Mouse (Mus musculus): ENCODE results near the gene Irx2. TPM values are rescaled to one million over a fixed set of nuclear protein-coding genes. Genes with fewer than 3 reads are reported as not detected.

Gene Irx2
- polyA plus RNA-seq, 1 experiment: not detected

GRCm38 (mm10) chr13:72629806-72630205 lies 1.2 kb downstream of the Irx2 start:
- H3K27me3 ChIP-seq (ENCODE audit: control insufficient read depth, insufficient read depth, low read length): peaks cover 20% of the 10 kb centered on the region

GRCm38 (mm10) chr13:72630501-72631372 lies 2.1 kb downstream of the Irx2 start:
- no peak for TF ChIP-seq CTCF (IDR thresholded peaks at IDR 0.05; ENCODE audit: extremely low read depth, insufficient read depth, insufficient read length, insufficient replicate concordance)
- no peak for TF ChIP-seq POLR2A (IDR thresholded peaks at IDR 0.05; ENCODE audit: low read depth, low read length)
- Histone ChIP-seq H3K4me1 (ENCODE audit: control insufficient read depth, insufficient read depth, insufficient read length) (no peaks in the 10 kb centered on the region; the same call in 1 of the 2 replicates), H3K27ac (ENCODE audit: insufficient read depth, low read length) (no peak overlapping the region), H3K36me3 (ENCODE audit: control insufficient read depth, insufficient read depth, low read length) (no peaks in the 10 kb centered on the region), H3K27me3 (ENCODE audit: control insufficient read depth, insufficient read depth, low read length) (peaks cover 20% of the 10 kb centered on the region), H3K4me3 (ENCODE audit: extremely low read depth, insufficient read depth, insufficient read length) (no peak overlapping the region)
- no peak for DNase-seq (ENCODE audit: low read depth in 1 of 2, low spot score in 2 of 2)
- WGBS: 9% methylated on average over 60 of the region's 60 CpGs

More at GRCm38 (mm10) chr13:72629806-72630205, 1.2 kb downstream of the Irx2 start:
- no peak for DNase-seq (ENCODE audit: low read depth in 1 of 2, low spot score in 2 of 2)
- Histone ChIP-seq H3K27ac (ENCODE audit: insufficient read depth, low read length) (no peak overlapping the region), H3K4me3 (ENCODE audit: extremely low read depth, insufficient read depth, insufficient read length) (no peak overlapping the region), H3K4me1 (ENCODE audit: control insufficient read depth, insufficient read depth, insufficient read length) (no peaks in the 10 kb centered on the region; the same call in 1 of the 2 replicates), H3K36me3 (ENCODE audit: control insufficient read depth, insufficient read depth, low read length) (no peaks in the 10 kb centered on the region)
- WGBS: 11% methylated on average over 13 of the region's 13 CpGs
- TF ChIP-seq CTCF (IDR thresholded peaks at IDR 0.05; ENCODE audit: extremely low read depth, insufficient read depth, insufficient read length, insufficient replicate concordance): no peak
- TF ChIP-seq POLR2A (IDR thresholded peaks at IDR 0.05; ENCODE audit: low read depth, low read length): no peak

GRCm38 (mm10) chr13:72631373-72632021 lies 2.9 kb downstream of the Irx2 start:
- peaks cover 20% of the 10 kb centered on the region for H3K27me3 ChIP-seq (ENCODE audit: control insufficient read depth, insufficient read depth, low read length)
- H3K36me3 ChIP-seq (ENCODE audit: control insufficient read depth, insufficient read depth, low read length): no peaks in the 10 kb centered on the region
- no peaks in the 10 kb centered on the region; the same call in 1 of the 2 replicates for H3K4me1 ChIP-seq (ENCODE audit: control insufficient read depth, insufficient read depth, insufficient read length)
- H3K27ac ChIP-seq (ENCODE audit: insufficient read depth, low read length): no peak overlapping the region
- H3K4me3 ChIP-seq (ENCODE audit: extremely low read depth, insufficient read depth, insufficient read length): no peak overlapping the region
- TF ChIP-seq CTCF (IDR thresholded peaks at IDR 0.05; ENCODE audit: extremely low read depth, insufficient read depth, insufficient read length, insufficient replicate concordance) (no peak), POLR2A (IDR thresholded peaks at IDR 0.05; ENCODE audit: low read depth, low read length) (no peak)
- no peak for DNase-seq (ENCODE audit: low read depth in 1 of 2, low spot score in 2 of 2)
- 5% methylated on average over 62 of the region's 62 CpGs for WGBS

GRCm38 (mm10) chr13:72632361-72632760 lies 3.7 kb downstream of the Irx2 start:
- no peaks in the 10 kb centered on the region for H3K36me3 ChIP-seq (ENCODE audit: control insufficient read depth, insufficient read depth, low read length)
- no peak overlapping the region for H3K27ac ChIP-seq (ENCODE audit: insufficient read depth, low read length)
- 17% methylated on average over 6 of the region's 6 CpGs for WGBS
- no peak for DNase-seq (ENCODE audit: low read depth in 1 of 2, low spot score in 2 of 2)
- no peaks in the 10 kb centered on the region; the same call in 1 of the 2 replicates for H3K4me1 ChIP-seq (ENCODE audit: control insufficient read depth, insufficient read depth, insufficient read length)
- no peak overlapping the region for H3K4me3 ChIP-seq (ENCODE audit: extremely low read depth, insufficient read depth, insufficient read length)
- TF ChIP-seq POLR2A (IDR thresholded peaks at IDR 0.05; ENCODE audit: low read depth, low read length) (no peak), CTCF (IDR thresholded peaks at IDR 0.05; ENCODE audit: extremely low read depth, insufficient read depth, insufficient read length, insufficient replicate concordance) (no peak)
- peaks cover 17% of the 10 kb centered on the region for H3K27me3 ChIP-seq (ENCODE audit: control insufficient read depth, insufficient read depth, low read length)

- peaks cover 16% of the 10 kb centered on the region for H3K27me3 ChIP-seq (ENCODE audit: control insufficient read depth, insufficient read depth, low read length)
- no peak overlapping the region for H3K27ac ChIP-seq (ENCODE audit: insufficient read depth, low read length)
- WGBS: 27% methylated on average over 2 of the region's 2 CpGs
- no peaks in the 10 kb centered on the region; the same call in 1 of the 2 replicates for H3K4me1 ChIP-seq (ENCODE audit: control insufficient read depth, insufficient read depth, insufficient read length)
- no peak overlapping the region for H3K4me3 ChIP-seq (ENCODE audit: extremely low read depth, insufficient read depth, insufficient read length)
- DNase-seq (ENCODE audit: low read depth in 1 of 2, low spot score in 2 of 2): no peak
- TF ChIP-seq CTCF (IDR thresholded peaks at IDR 0.05; ENCODE audit: extremely low read depth, insufficient read depth, insufficient read length, insufficient replicate concordance): no peak
- TF ChIP-seq POLR2A (IDR thresholded peaks at IDR 0.05; ENCODE audit: low read depth, low read length): no peak
- H3K36me3 ChIP-seq (ENCODE audit: control insufficient read depth, insufficient read depth, low read length): no peaks in the 10 kb centered on the region
Observed at GRCm38 (mm10) chr13:72633097-72633496, 4.5 kb downstream of the Irx2 start.

- DNase-seq (ENCODE audit: low read depth in 1 of 2, low spot score in 2 of 2): no peak
- 20% methylated on average over 7 of the region's 7 CpGs for WGBS
- TF ChIP-seq POLR2A (IDR thresholded peaks at IDR 0.05; ENCODE audit: low read depth, low read length) (no peak), CTCF (IDR thresholded peaks at IDR 0.05; ENCODE audit: extremely low read depth, insufficient read depth, insufficient read length, insufficient replicate concordance) (no peak)
- Histone ChIP-seq H3K27ac (ENCODE audit: insufficient read depth, low read length) (no peak overlapping the region), H3K27me3 (ENCODE audit: control insufficient read depth, insufficient read depth, low read length) (peaks cover 8% of the 10 kb centered on the region), H3K36me3 (ENCODE audit: control insufficient read depth, insufficient read depth, low read length) (no peaks in the 10 kb centered on the region), H3K4me1 (ENCODE audit: control insufficient read depth, insufficient read depth, insufficient read length) (no peaks in the 10 kb centered on the region), H3K4me3 (ENCODE audit: extremely low read depth, insufficient read depth, insufficient read length) (no peak overlapping the region)
Observed at GRCm38 (mm10) chr13:72634752-72635315, 6.2 kb downstream of the Irx2 start.

All from spleen, adult 2 months (tissue).